Comparison of ENCODE assay signal across 27 mouse cellular contexts in the genomic region with DNA sequence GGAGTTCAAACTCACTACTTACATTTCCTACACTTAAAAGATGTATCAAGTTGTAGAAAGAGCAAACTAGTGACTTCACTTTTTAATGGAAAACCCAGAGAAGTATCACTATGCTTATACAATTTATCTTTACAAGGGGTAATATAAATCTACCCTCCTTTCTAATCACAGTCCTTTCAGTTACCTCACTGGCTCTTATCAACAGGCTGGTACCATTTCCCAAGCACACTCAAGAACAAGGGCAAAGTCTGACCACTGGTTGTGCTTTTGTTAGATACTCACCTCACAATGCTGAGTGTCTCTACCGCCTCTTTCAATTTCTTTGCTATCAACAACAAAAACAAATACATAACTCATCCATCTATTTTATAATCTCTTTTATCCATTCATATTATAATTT.
"Had no signal": no experiment of that assay in that cellular context is flagged by ENCODE, and none has a peak within 500 bp of the region (broad histone marks: within the 10 kb centered on the region; RNA-seq: fewer than 3 reads in every experiment).

No protein-coding gene starts in this region.

- H3K9me3 ChIP-seq: heart, embryonic 10.5 days; heart, embryonic 12.5 days; hindbrain, embryonic 10.5 days; hindbrain, embryonic 12.5 days; kidney, embryonic 15.5 days; limb, embryonic 13.5 days; limb, embryonic 15.5 days; liver, embryonic 13.5 days had no signal

- H3K27me3 ChIP-seq: heart, embryonic 12.5 days; hindbrain, embryonic 12.5 days; kidney, embryonic 15.5 days; limb, embryonic 13.5 days; limb, embryonic 15.5 days; liver, embryonic 13.5 days had no signal

- H3K4me1 ChIP-seq: heart, embryonic 10.5 days; hindbrain, embryonic 10.5 days; hindbrain, embryonic 12.5 days; limb, embryonic 13.5 days; limb, embryonic 15.5 days; liver, embryonic 13.5 days had no signal

- ATAC-seq: hindbrain, embryonic 16.5 days; inflammation-experienced regulatory T-cells, adult 6 months had no signal

- H3K9ac ChIP-seq: heart, embryonic 12.5 days; hindbrain, embryonic 12.5 days; hindbrain, embryonic 14.5 days; kidney, embryonic 15.5 days; limb, embryonic 13.5 days; limb, embryonic 15.5 days; liver, embryonic 13.5 days had no signal

- H3K4me3 ChIP-seq: gastrocnemius, adult 2 months; heart, embryonic 10.5 days; heart, embryonic 12.5 days; hindbrain, embryonic 10.5 days; hindbrain, embryonic 12.5 days; kidney, embryonic 15.5 days; limb, embryonic 13.5 days; limb, embryonic 15.5 days; liver, embryonic 13.5 days had no signal

- H3K4me2 ChIP-seq: heart, embryonic 12.5 days; hindbrain, embryonic 12.5 days; hindbrain, embryonic 14.5 days; kidney, embryonic 15.5 days; limb, embryonic 13.5 days; limb, embryonic 15.5 days; liver, embryonic 11.5 days; liver, embryonic 13.5 days had no signal

- DNase-seq: gastrocnemius, adult 2 months; gastrocnemius, postnatal 10 days; gastrocnemius, postnatal 25 days; heart, adult 18-20 months; heart, postnatal 10 days; heart, postnatal 4 days; kidney, adult 11 months; kidney, adult 2 months; kidney, adult 9 months; kidney, postnatal 14 days; kidney, postnatal 36 days; layer of hippocampus, adult 9-11 months; layer of hippocampus, postnatal 36 days; left cerebral cortex, postnatal 4 days; liver, embryonic 13.5 days had no signal

- H3K36me3 ChIP-seq: heart, embryonic 10.5 days; heart, embryonic 12.5 days; hindbrain, embryonic 10.5 days; hindbrain, embryonic 12.5 days; kidney, embryonic 15.5 days; limb, embryonic 13.5 days; limb, embryonic 15.5 days; liver, embryonic 13.5 days had no signal

- H3K27ac ChIP-seq: gastrocnemius, adult 2 months; heart, embryonic 10.5 days; hindbrain, embryonic 10.5 days; hindbrain, embryonic 12.5 days; hindbrain, embryonic 14.5 days; kidney, embryonic 15.5 days; kidney, postnatal 0 days; limb, embryonic 13.5 days; limb, embryonic 15.5 days; liver, embryonic 13.5 days had no signal
